Mouse (Mus musculus) cerebellum, postnatal 25 days (tissue): Measurements from ENCODE around the gene Yars2.
"Not testable (repeated sequence)": the region's sequence is repeated elsewhere in the genome, so short reads cannot be mapped to it uniquely, and the experiment has no call there.

Experiments used
- DNase-seq, 2 experiments: peaks; one replicate each; pipeline ENCODE4 v3.0.0; 2021; ENCODE audit warnings: mixed read lengths in 2 of 2

The Yars2 gene

DNA sequence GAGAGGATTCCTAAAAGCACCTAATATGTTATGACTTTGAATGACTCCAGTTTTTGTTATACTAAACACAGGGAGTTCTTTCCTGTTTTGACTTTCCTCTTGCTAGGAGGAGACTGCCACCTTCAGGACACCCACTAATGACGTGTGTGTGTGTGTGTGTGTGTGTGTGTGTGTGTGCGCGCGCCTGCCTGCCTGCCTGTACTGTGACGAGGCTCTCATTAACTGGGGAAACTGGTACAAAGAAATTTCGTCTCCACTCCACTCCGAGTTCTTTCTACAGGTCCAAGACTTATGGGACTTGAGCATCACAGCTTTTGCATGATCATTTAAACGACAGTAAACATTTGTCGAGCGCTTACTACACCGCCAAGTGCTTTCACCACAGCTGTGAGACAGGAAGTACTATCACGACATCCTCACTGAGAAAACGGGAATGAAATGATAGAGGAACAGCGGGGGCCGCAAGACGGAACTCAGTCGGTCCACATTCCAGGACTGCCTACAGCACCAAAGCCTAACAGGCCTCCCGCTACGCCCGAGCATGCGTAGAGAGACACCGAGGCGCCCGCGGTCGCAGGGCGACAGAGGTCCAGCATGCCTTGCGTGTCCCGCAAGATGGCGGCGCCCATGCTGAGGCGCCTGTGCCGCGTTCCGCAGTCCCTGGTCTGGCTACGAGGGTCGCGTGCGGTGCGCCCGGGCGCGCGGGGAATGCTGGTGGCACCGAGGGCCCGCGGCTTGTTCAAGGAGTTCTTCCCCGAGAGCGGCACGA is at the start of gene Yars2:
TSS of gene Yars2 (plus strand) at position 597 of the 769 bp plus-strand sequence.
- DNase-seq = peak; percentile 96

DNA sequence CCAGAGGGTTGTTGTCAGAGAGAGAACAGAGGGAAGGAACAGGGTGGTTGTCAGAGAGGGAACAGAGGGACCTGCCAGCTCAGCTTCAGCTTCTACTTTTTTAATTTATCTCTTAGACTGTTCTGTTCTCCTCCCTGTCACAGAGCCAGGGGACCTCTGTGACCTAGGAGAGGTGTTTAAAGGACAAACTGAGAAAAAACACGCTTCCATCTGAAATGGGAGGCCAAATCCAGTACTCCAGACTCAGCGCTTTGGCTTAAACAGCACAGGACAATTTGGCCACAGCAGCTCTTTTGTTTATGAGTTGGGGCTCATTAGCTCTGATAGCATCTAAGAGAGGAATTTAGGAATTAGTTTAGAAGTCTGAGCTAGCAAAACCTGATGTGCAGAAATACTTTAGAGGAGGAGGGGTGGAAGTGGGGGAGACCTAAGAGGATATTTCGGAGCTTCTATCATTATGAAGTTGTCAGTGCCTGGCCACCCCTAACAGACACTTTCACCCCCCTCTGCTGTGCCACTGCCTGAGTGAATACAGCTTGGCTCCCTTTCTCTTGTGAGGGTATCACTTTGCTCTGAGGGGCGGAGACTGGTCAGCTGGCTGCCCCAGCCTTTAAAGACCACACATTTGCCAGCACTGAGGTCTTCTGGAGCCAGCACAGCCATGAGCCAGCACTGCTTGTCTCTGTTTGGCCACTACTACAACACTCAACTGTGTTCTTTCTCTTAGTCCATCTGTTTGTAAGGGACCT is 49.3 kb upstream of the Yars2 start:
- peak in 1 of 2 experiments; percentile 13 for DNase-seq

DNA sequence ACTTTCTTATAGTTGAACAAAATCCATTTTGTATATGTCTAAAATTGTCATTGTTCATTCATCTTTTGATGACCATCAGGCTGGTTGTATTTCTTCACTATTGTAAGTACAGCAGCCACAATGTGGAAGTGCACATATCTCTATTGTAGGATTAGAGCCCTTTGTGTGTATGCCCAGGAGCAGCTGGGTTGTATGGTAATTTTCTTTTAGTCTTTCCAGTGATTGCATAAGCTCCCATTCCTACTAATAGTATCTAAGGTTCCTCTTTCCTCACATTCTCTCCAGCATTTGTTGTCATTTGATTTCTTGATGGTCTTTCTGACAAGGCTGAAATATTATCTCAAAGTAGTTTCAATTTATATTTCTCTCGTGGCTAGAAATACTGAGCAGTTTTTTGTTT is 47.5 kb upstream of the Yars2 start:
- no peak for DNase-seq

DNA sequence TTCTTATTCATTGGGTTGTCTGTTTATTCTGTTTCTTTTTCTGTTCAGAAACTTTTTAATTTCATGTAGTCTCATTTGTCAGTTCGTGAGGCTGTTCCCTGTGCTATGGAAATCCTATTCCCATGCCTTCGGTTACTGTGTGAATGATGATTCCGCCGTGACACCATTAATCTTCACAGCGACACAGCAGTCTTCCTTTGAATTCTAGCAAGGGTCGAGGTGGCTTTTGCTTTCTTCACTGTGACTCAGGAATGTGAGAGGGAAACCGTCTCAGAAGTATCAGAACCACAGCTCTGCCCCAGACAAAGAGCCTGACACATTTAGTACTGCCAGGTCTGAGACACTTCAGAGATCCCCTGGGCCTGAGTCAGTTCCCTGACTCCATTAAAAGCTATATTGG is 46.9 kb upstream of the Yars2 start:
- no peak for DNase-seq

DNA sequence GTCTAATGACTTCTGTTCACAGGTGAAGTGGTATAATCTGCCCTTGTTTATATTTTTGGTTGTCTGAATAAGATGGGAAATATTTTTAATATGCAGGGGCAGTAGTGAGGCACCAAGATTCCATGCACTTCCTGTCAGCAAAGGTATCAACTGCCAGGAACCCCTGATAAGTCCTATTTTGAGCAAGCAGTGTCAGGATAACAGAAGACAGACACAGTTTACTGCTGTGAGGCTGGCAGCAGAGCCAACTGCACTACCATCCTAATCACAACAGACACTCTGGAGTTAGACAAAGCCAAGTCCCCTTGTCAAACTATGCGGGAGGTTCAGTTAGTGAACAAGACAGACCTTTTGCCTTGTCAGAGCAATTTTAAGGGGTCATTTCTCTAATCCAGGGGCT is 46.1 kb upstream of the Yars2 start:
- DNase-seq = peak; percentile 31 to 51

DNA sequence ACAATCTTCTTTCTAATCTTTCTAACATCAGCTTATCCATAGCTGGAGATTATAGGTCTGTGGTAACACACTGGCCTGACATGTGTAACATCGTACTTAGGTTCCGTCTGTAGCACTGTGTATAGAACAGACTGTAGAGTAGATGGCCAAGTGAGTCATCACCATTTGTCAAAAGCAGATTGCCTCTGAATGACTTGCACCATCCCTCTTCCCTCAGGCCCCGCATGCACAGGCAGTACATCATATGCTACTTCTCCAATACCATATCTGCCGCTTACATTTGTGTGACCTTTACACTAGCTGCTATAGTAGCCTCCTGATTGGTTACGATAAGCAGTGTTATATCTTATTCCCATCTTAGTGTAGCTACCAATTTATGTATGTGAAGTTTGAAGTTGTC is 41.9 kb upstream of the Yars2 start:
- no peak for DNase-seq

DNA sequence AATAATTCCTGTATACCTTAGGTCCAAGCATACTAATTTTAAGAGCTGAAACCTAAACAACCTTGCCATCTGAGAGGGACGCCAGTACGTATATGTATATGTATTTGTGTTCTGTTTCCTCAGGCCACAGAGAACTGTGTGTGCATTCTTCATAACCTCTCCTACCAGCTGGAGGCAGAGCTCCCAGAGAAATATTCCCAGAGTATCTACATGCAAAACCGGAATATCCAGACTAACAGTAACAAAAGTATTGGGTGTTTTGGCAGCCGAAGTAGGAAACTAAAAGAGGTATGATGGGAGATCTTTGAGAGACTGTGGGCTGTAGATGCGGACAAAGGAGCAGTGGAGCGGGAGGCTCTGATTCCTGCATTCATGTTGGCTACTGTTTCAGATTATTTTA is 41.3 kb upstream of the Yars2 start:
- no peak for DNase-seq

DNA sequence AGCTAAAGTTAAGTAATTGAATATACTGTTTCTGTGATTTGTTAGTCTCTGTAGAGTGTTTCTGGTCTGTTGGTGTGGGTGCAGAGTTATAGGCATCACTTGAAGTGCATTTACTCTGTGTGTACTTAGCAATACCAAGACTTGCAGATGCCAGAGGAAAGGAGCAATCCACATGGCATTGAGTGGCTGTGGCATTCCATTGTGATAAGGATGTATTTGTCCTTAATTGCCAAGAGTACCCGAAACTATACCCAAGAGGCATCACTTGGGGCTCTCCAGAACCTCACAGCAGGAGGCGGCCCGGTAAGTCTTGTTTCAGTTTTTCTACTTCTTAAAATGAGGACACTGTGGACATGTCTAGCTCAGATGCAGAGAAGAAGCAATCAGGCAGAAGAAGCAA is 40.3 kb upstream of the Yars2 start:
- no peak for DNase-seq

DNA sequence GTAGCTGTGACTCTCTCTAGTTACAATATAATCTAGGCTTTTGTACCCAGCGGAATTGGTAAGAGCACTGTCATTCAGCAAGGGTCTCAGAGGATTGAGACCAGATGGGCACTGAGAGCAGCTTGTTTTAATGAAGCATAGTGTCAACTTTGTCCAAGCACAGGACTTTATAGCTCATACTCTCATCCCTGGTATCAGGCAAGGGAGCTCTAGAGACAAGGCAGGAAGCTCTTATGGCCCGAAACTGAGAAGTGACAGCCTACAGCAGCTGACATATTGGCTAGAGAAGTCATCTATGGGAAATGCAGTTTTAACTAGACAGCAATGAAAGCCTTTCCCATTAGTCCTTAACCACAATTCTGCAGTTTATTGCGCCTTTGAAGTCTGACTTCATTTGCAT is 29.8 kb upstream of the Yars2 start:
- no peak for DNase-seq

DNA sequence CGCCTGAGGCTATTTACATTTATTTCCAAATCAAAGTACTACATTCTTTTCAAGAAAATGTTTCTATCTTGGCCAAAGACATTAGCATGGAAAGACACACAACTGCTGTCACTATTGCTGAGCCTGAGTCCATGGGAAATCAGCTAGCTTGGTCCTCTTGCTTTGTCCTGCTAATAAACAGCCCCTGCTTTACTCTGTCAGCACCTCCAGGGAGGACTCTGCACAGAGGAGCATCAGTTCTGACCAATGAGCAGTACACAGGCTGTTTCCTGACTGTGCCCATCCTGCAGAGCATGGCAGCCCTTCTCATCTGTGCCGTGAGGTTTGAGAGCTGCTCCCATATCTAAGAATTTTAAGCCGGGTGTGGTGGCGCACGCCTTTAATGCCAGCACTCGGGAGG is 29.0 kb upstream of the Yars2 start:
- DNase-seq = no peak

DNA sequence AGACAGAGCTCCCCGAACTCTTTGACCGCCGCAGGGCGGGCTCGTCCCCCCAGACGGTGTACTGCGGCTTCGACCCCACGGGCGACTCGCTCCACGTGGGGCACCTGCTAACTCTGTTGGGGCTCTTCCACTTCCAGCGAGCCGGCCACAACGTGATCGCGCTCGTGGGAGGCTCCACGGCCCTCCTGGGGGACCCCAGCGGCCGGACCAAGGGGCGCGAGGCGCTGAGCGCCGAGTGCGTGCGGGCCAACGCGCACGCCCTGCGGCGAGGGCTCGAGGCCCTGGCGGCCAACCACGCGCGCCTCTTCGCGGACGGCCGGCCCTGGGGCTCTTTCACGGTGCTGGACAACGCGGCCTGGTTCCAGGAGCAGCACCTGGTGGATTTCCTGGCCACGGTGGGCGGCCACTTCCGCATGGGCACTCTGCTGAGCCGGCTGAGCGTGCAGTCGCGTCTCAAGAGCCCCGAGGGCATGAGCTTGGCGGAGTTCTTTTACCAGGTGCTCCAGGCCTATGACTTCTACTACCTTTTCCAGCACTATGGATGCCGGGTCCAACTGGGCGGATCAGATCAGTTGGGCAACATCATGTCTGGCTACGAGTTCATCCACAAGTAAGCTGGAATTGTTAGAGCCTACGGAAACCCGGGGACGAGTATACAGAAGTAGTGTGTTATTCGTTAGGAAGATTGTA is 518 bp downstream of the Yars2 start:
- DNase-seq = peak; percentile 68 to 72

DNA sequence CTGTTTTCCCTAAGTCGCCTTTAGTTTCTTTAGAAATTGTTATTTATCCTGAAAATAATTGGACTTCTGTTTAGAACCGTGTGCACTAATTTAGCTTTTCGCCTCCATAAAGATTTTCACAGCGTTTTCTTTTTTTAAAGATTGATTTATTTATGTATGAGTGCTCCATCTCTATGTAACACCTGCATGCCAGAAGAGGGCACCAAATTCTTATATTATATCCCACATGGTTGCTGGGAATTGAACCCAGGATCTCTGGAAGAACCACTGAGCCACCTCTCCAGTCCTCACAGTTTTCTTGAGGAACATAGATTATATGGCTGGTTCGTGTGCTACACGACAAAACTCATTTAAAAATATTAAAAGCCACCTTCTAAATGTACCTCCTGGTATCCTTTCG is 1.1 kb downstream of the Yars2 start:
- no peak for DNase-seq

DNA sequence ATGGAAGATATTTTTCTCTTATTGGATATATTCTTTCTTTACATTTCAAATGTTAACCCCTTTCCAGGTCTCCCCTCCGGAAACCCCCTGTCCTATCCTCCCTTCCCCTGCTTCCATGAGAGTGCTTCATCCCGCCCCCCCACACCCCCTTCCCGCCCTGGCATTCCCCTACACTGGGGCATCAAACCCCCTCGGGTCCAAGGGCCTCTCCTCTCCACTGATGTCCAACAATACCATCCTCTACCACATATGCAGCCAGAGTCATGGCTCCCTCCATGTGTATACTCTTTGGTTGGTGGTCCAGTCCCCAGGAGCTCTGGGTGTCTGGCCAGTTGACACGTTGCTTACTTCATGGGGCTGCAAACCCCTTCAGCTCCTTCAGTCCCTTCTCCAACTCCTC is 8.6 kb downstream of the Yars2 start:
- DNase-seq = no peak

DNA sequence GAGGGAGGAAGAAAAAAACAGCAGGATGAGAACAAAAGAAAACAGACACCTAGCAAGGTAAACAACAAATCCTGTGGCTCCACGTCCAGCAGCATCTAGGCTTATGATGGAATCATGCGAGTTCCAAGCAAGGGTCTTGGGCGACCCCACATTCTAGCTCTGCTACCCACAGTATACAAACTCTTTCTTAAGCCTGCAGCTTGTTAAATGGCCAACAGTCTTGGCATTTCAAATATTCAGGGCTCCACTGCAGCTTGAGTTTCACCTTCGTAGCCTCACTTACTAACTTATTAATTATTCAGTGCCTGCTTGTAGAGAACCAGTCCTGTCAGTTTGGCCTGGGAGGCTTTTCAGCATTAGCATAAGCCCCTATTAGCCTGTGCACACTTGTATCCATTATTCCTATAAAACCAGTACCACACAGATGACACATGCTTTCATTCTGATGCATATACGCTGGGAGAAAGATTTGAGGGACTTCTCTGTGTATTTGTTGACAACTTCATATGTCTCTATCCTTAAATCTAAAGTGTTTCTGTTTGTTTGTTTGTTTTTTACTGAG is 23.1 kb downstream of the Yars2 start:
- DNase-seq = no peak

DNA sequence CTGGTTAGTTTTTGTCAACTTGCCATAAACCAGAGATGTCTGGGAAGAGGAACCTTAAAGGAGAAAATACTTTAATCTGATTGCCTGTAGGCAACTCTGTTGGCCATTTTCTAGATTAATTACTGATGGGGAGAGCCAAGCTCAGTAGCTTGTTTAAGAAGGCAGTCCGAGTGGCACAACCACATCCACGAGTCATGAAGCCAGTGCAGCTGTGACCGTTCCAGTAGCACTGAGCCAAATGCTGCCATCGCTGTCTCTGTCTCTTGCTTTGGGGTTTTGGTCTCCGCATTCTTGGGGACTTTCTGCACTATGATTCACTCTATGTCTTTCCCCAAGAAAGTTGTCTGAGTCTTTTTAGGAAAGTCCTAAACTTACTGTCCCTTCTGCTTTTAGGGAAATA is 43.7 kb downstream of the Yars2 start:
- DNase-seq = no peak

DNA sequence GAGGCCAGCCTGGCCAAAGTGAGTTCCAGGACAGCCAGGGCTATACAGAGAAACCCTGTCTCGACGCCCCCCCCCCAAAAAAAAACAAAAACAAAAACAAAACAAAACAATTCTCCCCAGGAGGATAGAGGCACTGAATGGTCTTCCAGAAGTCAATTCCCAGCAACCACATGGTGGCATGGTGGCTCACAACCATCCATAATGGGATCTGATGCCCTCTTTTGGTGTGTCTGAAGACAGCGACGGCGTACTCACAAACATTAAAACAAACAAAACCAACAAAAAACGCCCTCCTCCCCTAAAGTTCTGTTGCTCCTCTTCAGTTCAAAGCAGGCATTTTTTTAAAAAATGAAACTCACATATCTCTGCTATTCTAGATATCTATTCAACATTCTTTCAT is 55.1 kb downstream of the Yars2 start:
- peak; percentile 8 to 25 for DNase-seq

DNA sequence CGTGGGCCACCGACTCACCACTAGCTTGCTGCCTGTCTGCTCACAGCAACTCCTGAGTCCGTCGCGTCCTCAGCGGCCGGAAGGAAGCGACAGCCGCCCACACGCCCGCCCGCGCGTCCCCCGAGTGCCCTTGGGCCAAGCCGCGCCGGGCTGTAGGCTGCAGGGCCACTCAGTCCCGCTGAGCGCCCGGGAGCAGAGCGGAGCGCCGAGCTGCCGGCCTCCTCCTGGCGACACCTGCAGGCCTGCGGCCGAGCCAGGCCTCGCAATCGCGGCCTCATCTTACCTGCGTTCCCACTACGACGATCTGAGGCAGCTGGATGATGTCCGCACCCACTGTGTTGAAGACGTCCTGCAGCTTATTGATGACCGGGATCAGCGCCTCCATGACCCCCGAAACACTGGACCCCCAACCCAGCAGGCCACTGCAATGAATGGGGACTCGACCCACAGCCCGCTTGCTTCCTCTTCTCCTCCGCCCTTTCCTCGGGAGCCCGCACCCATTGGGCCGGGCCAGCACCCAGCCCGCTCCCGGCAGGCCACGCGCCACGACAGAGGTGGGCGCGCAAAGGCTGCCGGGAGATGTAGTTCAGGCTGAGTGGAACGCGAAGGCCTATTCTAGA is 55.8 kb downstream of the Yars2 start, which contains the start of gene Dnm1l:
TSS of gene Dnm1l (minus strand) at position 479 of the 620 bp plus-strand sequence.
- DNase-seq = peak; percentile 95 to 97

DNA sequence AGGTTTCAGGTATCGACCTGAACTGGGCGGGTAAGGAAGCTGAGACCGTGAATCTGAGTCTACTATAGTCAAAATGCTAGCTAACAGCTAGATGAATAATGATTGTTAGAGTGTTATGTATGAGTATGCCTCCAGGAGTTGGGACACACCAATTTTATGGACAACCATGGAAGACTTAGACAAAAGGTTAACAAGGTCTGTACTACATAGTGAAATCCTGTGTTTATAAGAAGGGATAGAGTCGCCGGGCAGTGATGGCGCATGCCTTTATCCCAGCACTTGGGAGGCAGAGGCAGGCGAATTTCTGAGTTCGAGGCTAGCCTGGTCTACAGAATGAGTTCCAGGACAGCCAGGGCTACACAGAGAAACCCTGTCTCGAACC is 56.3 kb downstream of the Yars2 start:
- DNase-seq = not testable (repeated sequence)
